Mouse (Mus musculus): ENCODE measurements around the gene Kmt5a.
"Not testable (repeated sequence)": the region's sequence is repeated elsewhere in the genome, so short reads cannot be mapped to it uniquely, and the experiment has no call there.

Kmt5a gene

GRCm38 (mm10) chr5:124478873-124479204 is 39.1 kb downstream of the Kmt5a start:
- in situ Hi-C loops (cut with MboI; ENCODE audit: unreplicated experiment in 2 of 2), result loop anchor here in 1 of 2 experiments (5.0 kb wide), 1 partner anchor 37 kb away; no protein-coding TSS in a partner anchor

GRCm38 (mm10) chr5:124480119-124480518 is 40.4 kb downstream of the Kmt5a start:
- in situ Hi-C loops (cut with MboI; ENCODE audit: unreplicated experiment in 2 of 2), result no loop called here

GRCm38 (mm10) chr5:124481714-124482113 is 42.0 kb downstream of the Kmt5a start:
- in situ Hi-C loops (cut with MboI; ENCODE audit: unreplicated experiment in 2 of 2), result no loop called here

GRCm38 (mm10) chr5:124482436-124482965 is 42.8 kb downstream of the Kmt5a start:
- in situ Hi-C loops (cut with MboI; ENCODE audit: unreplicated experiment in 2 of 2), result no loop called here

- in situ Hi-C loops (cut with MboI; ENCODE audit: unreplicated experiment in 2 of 2), result no loop called here
These were observed 43.4 kb downstream of the Kmt5a start, which contains the start of gene Snrnp35 for GRCm38 (mm10) chr5:124482966-124483654. Gene Snrnp35, plus strand, starts transcription at chr5:124483134.

GRCm38 (mm10) chr5:124483655-124484396 is 44.1 kb downstream of the Kmt5a start:
- in situ Hi-C loops (cut with MboI; ENCODE audit: unreplicated experiment in 2 of 2), result no loop called here

GRCm38 (mm10) chr5:124485654-124486053 is 45.9 kb downstream of the Kmt5a start:
- in situ Hi-C loops (cut with MboI; ENCODE audit: unreplicated experiment in 2 of 2), result loop anchor here in 1 of 2 experiments (5.0 kb wide), 1 partner anchor 48 kb away; the partner anchor contains the start of gene Kmt5a

- in situ Hi-C loops (cut with MboI; ENCODE audit: unreplicated experiment in 2 of 2), result loop anchor here in 1 of 2 experiments (5.0 kb wide), 1 partner anchor 52 kb away; the partner anchor contains the start of gene Kmt5a
These were observed 49.2 kb downstream of the Kmt5a start for GRCm38 (mm10) chr5:124488885-124489284.

GRCm38 (mm10) chr5:124491732-124492131 is 52.0 kb downstream of the Kmt5a start:
- in situ Hi-C loops (cut with MboI; ENCODE audit: unreplicated experiment in 2 of 2), result loop anchor here (5.0 kb wide), 1 partner anchor 41 kb away; the partner anchor contains the start of gene Rilpl1 (in 2 of the 2)

- in situ Hi-C loops (cut with MboI; ENCODE audit: unreplicated experiment in 2 of 2), result loop anchor here (5.0 kb wide), 1 partner anchor 40 kb away; the partner anchor contains the start of gene Rilpl1 (in 2 of the 2)
These were observed 52.9 kb downstream of the Kmt5a start for GRCm38 (mm10) chr5:124492618-124493017.

GRCm38 (mm10) chr5:124493455-124493854 is 53.7 kb downstream of the Kmt5a start:
- in situ Hi-C loops (cut with MboI; ENCODE audit: unreplicated experiment in 2 of 2), result loop anchor here (5.0 kb wide), 1 partner anchor 39 kb away; the partner anchor contains the start of gene Rilpl1 (in 2 of the 2)

GRCm38 (mm10) chr5:124495547-124495946 is 55.8 kb downstream of the Kmt5a start:
- in situ Hi-C loops (cut with MboI; ENCODE audit: unreplicated experiment in 2 of 2), result no loop called here

GRCm38 (mm10) chr5:124496614-124497514 is 57.1 kb downstream of the Kmt5a start:
- in situ Hi-C loops (cut with MboI; ENCODE audit: unreplicated experiment in 2 of 2), result no loop called here

GRCm38 (mm10) chr5:124498221-124498876 is 58.6 kb downstream of the Kmt5a start:
- in situ Hi-C loops (cut with MboI; ENCODE audit: unreplicated experiment in 2 of 2), result no loop called here

- in situ Hi-C loops (cut with MboI; ENCODE audit: unreplicated experiment in 2 of 2), result no loop called here
These were observed 59.3 kb downstream of the Kmt5a start for GRCm38 (mm10) chr5:124499001-124499400.

- in situ Hi-C loops (cut with MboI; ENCODE audit: unreplicated experiment in 2 of 2), result not testable (repeated sequence)
These were observed 60.3 kb downstream of the Kmt5a start for GRCm38 (mm10) chr5:124500037-124500436.

- in situ Hi-C loops (cut with MboI; ENCODE audit: unreplicated experiment in 2 of 2), result no loop called here
These were observed 60.8 kb downstream of the Kmt5a start for GRCm38 (mm10) chr5:124500573-124500972.

- in situ Hi-C loops (cut with MboI; ENCODE audit: unreplicated experiment in 2 of 2), result no loop called here
These were observed 61.8 kb downstream of the Kmt5a start for GRCm38 (mm10) chr5:124501541-124501940.

GRCm38 (mm10) chr5:124503742-124504141 is 64.0 kb downstream of the Kmt5a start:
- in situ Hi-C loops (cut with MboI; ENCODE audit: unreplicated experiment in 2 of 2), result no loop called here

- in situ Hi-C loops (cut with MboI; ENCODE audit: unreplicated experiment in 2 of 2), result no loop called here
These were observed 65.5 kb downstream of the Kmt5a start for GRCm38 (mm10) chr5:124505235-124505634.
